Mouse (Mus musculus): ENCODE measurements at regions not wholly inside any gene's neighbourhood (a gene's known extent, or its start where the extent isn't known, plus 50 kb on each side); places are given as distances from the start of the nearest gene placed in this dataset.

DNA sequence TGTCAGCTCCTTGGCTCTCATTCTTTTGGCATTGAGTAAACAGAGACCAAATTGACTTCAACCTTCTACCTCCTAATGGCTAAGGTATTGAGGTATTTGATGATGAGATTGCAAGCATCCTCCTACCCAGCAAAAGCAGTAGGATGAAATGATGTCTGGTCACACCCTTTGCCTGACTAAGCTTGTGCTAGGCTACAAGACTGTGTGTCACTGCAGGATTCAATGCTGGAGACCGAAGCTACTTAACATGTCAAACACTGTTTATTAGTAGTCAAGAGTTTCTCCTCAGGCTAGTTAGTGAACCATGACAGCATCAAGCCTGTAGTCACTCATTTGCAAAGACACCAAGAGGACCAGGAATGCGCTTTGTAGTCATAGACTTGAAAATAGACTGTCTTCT lies 320.0 kb downstream of the Prr30 start:
- no peak for DNase-seq

DNA sequence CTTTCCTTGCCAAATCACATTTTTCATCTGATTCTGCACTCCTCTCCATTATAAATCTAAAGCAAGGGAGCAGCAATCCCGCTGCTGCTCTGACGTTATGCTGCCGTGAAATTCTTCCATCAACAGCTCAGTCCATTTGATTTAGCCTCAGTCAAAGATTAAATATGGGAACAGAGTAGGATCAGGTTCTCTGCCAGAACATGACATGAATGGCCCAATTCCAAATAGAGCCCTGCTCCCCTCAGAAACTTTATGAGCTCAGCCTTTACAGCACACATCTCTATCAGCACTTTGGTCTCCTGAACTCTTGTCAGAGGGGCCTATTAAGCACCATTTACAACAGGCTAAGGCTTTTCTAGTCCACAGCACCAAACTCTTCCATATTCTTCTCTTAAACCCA lies 332.3 kb downstream of the Prr30 start:
- no peak for DNase-seq

GRCm38 (mm10) chr14:100864792-100865191 lies 335.3 kb downstream of the Prr30 start:
- DNase-seq = no peak

GRCm38 (mm10) chr14:100864164-100864563 lies 336.0 kb downstream of the Prr30 start:
- DNase-seq = no peak

DNA sequence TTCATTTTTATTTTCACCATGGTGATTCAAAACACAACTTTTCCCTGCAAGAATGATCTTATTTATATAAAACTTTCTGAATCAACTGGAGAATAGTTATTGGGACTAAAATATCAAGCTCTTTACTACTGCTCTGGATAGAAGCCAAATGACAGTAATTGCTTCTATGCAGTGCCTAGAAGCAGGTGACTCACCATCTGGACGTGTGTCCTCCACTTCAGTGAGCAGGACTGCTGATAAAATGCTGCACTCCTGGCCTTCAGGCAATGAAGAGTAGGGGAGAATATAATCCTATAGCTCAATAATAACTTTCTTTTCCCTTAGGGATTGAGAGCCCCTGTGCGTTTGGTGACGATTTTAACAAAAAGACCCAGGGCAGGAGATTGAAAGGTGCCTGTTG lies 357.3 kb downstream of the Prr30 start:
- no peak for DNase-seq
